Mouse (Mus musculus): ENCODE data around the gene Rpl37.

GRCm38 (mm10) chr15:5106293-5106692 is 10.2 kb upstream of the Rpl37 start:
- TF ChIP-seq CTCF (IDR thresholded peaks at IDR 0.05) (peak; percentile 59), EP300 (IDR thresholded peaks at IDR 0.05) (no peak)

All from lung, postnatal 0 days (tissue).